ENCODE assay signal across 29 mouse cellular contexts in genomic region chr4:138948257-138948656, GRCm38 (mm10). TPM values are rescaled to one million over a fixed set of nuclear protein-coding genes. Genes with fewer than 3 reads are reported as not detected.
DNase-seq lines count a peak whose midpoint lies in the region; ATAC-seq and TF ChIP-seq lines count a peak whose summit lies in the region.
"Had no signal": no experiment of that assay in that cellular context is flagged by ENCODE, and none has a peak within 500 bp of the region (broad histone marks: within the 10 kb centered on the region; RNA-seq: fewer than 3 reads in every experiment).

No protein-coding gene starts in this region.

- no peaks in the 10 kb centered on the region for H3K27me3 ChIP-seq in intestine, postnatal 0 days (replicated peaks; ENCODE audit: control insufficient read depth, insufficient read depth, low read length)
- H3K27me3 ChIP-seq in intestine, embryonic 16.5 days (replicated peaks; ENCODE audit: control insufficient read depth, insufficient read depth, low read length) = no peaks in the 10 kb centered on the region
- no peaks in the 10 kb centered on the region for H3K27me3 ChIP-seq in lung, postnatal 0 days (replicated peaks; ENCODE audit: insufficient read depth, low read length)
- H3K27me3 ChIP-seq: embryonic facial prominence, embryonic 12.5 days; forebrain, embryonic 12.5 days; forebrain, embryonic 15.5 days; hindbrain, embryonic 12.5 days; hindbrain, embryonic 15.5 days; Patski had no signal

- no peak overlapping the region for H3K27ac ChIP-seq in intestine, postnatal 0 days (ENCODE audit: low read depth, low read length)
- no peak overlapping the region for H3K27ac ChIP-seq in intestine, embryonic 16.5 days (ENCODE audit: low read length)
- no peak overlapping the region for H3K27ac ChIP-seq in lung, postnatal 0 days (ENCODE audit: low read length)
- H3K27ac ChIP-seq: embryonic facial prominence, embryonic 12.5 days; embryonic facial prominence, embryonic 15.5 days; forebrain, embryonic 12.5 days; forebrain, embryonic 15.5 days; heart, embryonic 13.5 days; hindbrain, embryonic 12.5 days; hindbrain, embryonic 15.5 days had no signal

- H3K36me3 ChIP-seq in intestine, postnatal 0 days (ENCODE audit: control insufficient read depth, insufficient read depth) = no peaks in the 10 kb centered on the region
- H3K36me3 ChIP-seq in intestine, embryonic 16.5 days (ENCODE audit: control insufficient read depth, insufficient read depth, low read length) = no peaks in the 10 kb centered on the region
- no peaks in the 10 kb centered on the region for H3K36me3 ChIP-seq in lung, postnatal 0 days (ENCODE audit: insufficient read depth, low read length)
- H3K36me3 ChIP-seq: embryonic facial prominence, embryonic 12.5 days; embryonic facial prominence, embryonic 15.5 days; forebrain, embryonic 12.5 days; forebrain, embryonic 15.5 days; G1E; heart, embryonic 13.5 days; hindbrain, embryonic 12.5 days; hindbrain, embryonic 15.5 days had no signal

- 90% methylated on average over 2 of the region's 2 CpGs for WGBS in intestine, postnatal 0 days
- WGBS in intestine, embryonic 16.5 days = 89% methylated on average over 2 of the region's 2 CpGs
- 83% methylated on average over 2 of the region's 2 CpGs for WGBS in lung, postnatal 0 days

- H3K4me2 ChIP-seq in intestine, postnatal 0 days (replicated peaks; ENCODE audit: low read depth) = no peak overlapping the region
- H3K4me2 ChIP-seq in intestine, embryonic 16.5 days (ENCODE audit: low read depth, low read length) = no peak overlapping the region
- H3K4me2 ChIP-seq in lung, postnatal 0 days (replicated peaks; ENCODE audit: low read depth, low read length) = no peak overlapping the region
- H3K4me2 ChIP-seq: embryonic facial prominence, embryonic 12.5 days; embryonic facial prominence, embryonic 15.5 days; forebrain, embryonic 12.5 days; forebrain, embryonic 15.5 days; heart, embryonic 13.5 days; hindbrain, embryonic 12.5 days; hindbrain, embryonic 15.5 days had no signal

- intact Hi-C loops in heart, postnatal 36 days (cut with DNase I) = no loop called here

- no peaks in the 10 kb centered on the region for H3K9me3 ChIP-seq in intestine, postnatal 0 days (ENCODE audit: control insufficient read depth)
- H3K9me3 ChIP-seq in intestine, embryonic 16.5 days (ENCODE audit: control insufficient read depth, low read length) = no peaks in the 10 kb centered on the region
- H3K9me3 ChIP-seq in lung, postnatal 0 days (ENCODE audit: low read length) = no peaks in the 10 kb centered on the region
- H3K9me3 ChIP-seq: embryonic facial prominence, embryonic 12.5 days; embryonic facial prominence, embryonic 15.5 days; forebrain, embryonic 12.5 days; forebrain, embryonic 15.5 days; G1E; heart, embryonic 13.5 days; hindbrain, embryonic 12.5 days; hindbrain, embryonic 15.5 days had no signal

- no peak overlapping the region for H3K4me3 ChIP-seq in intestine, postnatal 0 days (ENCODE audit: low read depth, low read length)
- H3K4me3 ChIP-seq in intestine, embryonic 16.5 days (ENCODE audit: low read length) = no peak overlapping the region
- no peak overlapping the region for H3K4me3 ChIP-seq in lung, postnatal 0 days (ENCODE audit: low read depth, low read length)
- H3K4me3 ChIP-seq: embryonic facial prominence, embryonic 12.5 days; embryonic facial prominence, embryonic 15.5 days; forebrain, embryonic 12.5 days; forebrain, embryonic 15.5 days; heart, embryonic 13.5 days; hindbrain, embryonic 12.5 days; hindbrain, embryonic 15.5 days had no signal

- no peak for ATAC-seq in intestine, postnatal 0 days
- no peak for ATAC-seq in intestine, embryonic 16.5 days
- ATAC-seq in lung, postnatal 0 days = no peak
- ATAC-seq: activated CD4-positive, CD25-positive, alpha-beta regulatory T cell, adult 4 months; forebrain, embryonic 15.5 days; Patski had no signal

- no peak for TF ChIP-seq EP300 in lung, postnatal 0 days (IDR thresholded peaks at IDR 0.05)

- DNase-seq in lung, postnatal 0 days (ENCODE audit: low spot score) = no peak
- DNase-seq in lung, postnatal 25 days (ENCODE audit: low spot score) = no peak
- DNase-seq in ES-CJ7 (ENCODE audit: low read depth, low spot score) (peak; percentile 54), ZHBTc4 (ENCODE audit: low read depth, low spot score) (peak; percentile 59)
- DNase-seq in heart, postnatal 36 days = no peak
- no peak for DNase-seq in embryo, embryonic 11 days
- DNase-seq: adrenal gland, adult 8-10 months; adrenal gland, postnatal 25 days; cerebellum, adult 18-20 months; cerebellum, adult 9-10 months; cerebellum, postnatal 14 days; gastrocnemius, postnatal 25 days; heart, adult 18-20 months; heart, postnatal 14 days had no signal

- no peak overlapping the region for H3K9ac ChIP-seq in intestine, postnatal 0 days (ENCODE audit: low read depth, low read length)
- no peak overlapping the region for H3K9ac ChIP-seq in intestine, embryonic 16.5 days (ENCODE audit: low read depth, low read length)
- H3K9ac ChIP-seq in lung, postnatal 0 days (replicated peaks; ENCODE audit: low read depth) = no peak overlapping the region
- H3K9ac ChIP-seq: embryonic facial prominence, embryonic 12.5 days; embryonic facial prominence, embryonic 15.5 days; forebrain, embryonic 12.5 days; forebrain, embryonic 15.5 days; heart, embryonic 13.5 days; hindbrain, embryonic 12.5 days; hindbrain, embryonic 15.5 days had no signal

- TF ChIP-seq CTCF in intestine, postnatal 0 days (IDR thresholded peaks at IDR 0.05; ENCODE audit: low read depth) = 0 out of 2 replicates have a peak, but pooled peaks have one; percentile 28
- 0 out of 2 replicates have a peak, but pooled peaks have one; percentile 4 for TF ChIP-seq CTCF in lung, postnatal 0 days (IDR thresholded peaks at IDR 0.05)

- H3K4me1 ChIP-seq in intestine, postnatal 0 days (replicated peaks; ENCODE audit: control insufficient read depth, insufficient read depth, low read length) = no peaks in the 10 kb centered on the region
- 0 out of 2 replicates have a peak, but pooled peaks cover 2% of the 10 kb centered on the region for H3K4me1 ChIP-seq in intestine, embryonic 16.5 days (ENCODE audit: control insufficient read depth, insufficient read depth, low read length)
- H3K4me1 ChIP-seq in lung, postnatal 0 days (ENCODE audit: insufficient read depth, low read depth, low read length) = no peaks in the 10 kb centered on the region
- H3K4me1 ChIP-seq: embryonic facial prominence, embryonic 12.5 days; embryonic facial prominence, embryonic 15.5 days; forebrain, embryonic 12.5 days; forebrain, embryonic 15.5 days; heart, embryonic 13.5 days; hindbrain, embryonic 12.5 days; hindbrain, embryonic 15.5 days had no signal

RNA-seq across cellular contexts. Expression of gene Rnf186, which starts 18.7 kb away (rescaled TPM):
- 65.2 and 70.7 TPM in 2 replicates for polyA plus RNA-seq in intestine, postnatal 0 days (2015; fragmentation: Nextera tagmentation; extraction: Ambion mirVana)
- polyA plus RNA-seq in intestine, embryonic 16.5 days (2015; fragmentation: Nextera tagmentation; extraction: Ambion mirVana) = 106 and 121 TPM in 2 replicates
- 17.9 and 21.6 TPM in 2 replicates for polyA plus RNA-seq in lung, postnatal 0 days (2015; fragmentation: Nextera tagmentation; extraction: Ambion mirVana)
- total RNA-seq in heart, postnatal 36 days (2021) = not detected
- total RNA-seq: adrenal gland, adult 8-10 months; adrenal gland, postnatal 25 days; gastrocnemius, adult 8-10 months; gastrocnemius, postnatal 25 days; heart, adult 18-20 months; hematopoietic stem cell, adult 5-6 weeks had no signal
- polyA plus RNA-seq: activated CD4-positive, CD25-positive, alpha-beta regulatory T cell, adult 4 months; brain, embryonic 14.5 days; embryonic facial prominence, embryonic 12.5 days; forebrain, embryonic 12.5 days; forebrain, embryonic 15.5 days; G1E; heart, embryonic 13.5 days; hindbrain, embryonic 12.5 days; Patski had no signal

RNA-seq across cellular contexts. Expression of gene Tmco4, which starts 24.4 kb away (rescaled TPM):
- 11.0 and 12.2 TPM in 2 replicates for polyA plus RNA-seq in intestine, postnatal 0 days (2015; fragmentation: Nextera tagmentation; extraction: Ambion mirVana)
- polyA plus RNA-seq in intestine, embryonic 16.5 days (2015; fragmentation: Nextera tagmentation; extraction: Ambion mirVana) = 16.3 and 17.1 TPM in 2 replicates
- polyA plus RNA-seq in lung, postnatal 0 days (2015; fragmentation: Nextera tagmentation; extraction: Ambion mirVana) = 8.3 and 8.5 TPM in 2 replicates
- total RNA-seq in heart, postnatal 36 days (2021) = 1 to 10 TPM; 8.4 to 10.0 TPM

RNA-seq across cellular contexts. Expression of gene Otud3, which starts 34.5 kb away (rescaled TPM):
- polyA plus RNA-seq in intestine, postnatal 0 days (2015; fragmentation: Nextera tagmentation; extraction: Ambion mirVana) = 3.5 and 3.6 TPM in 2 replicates
- 4.4 and 4.6 TPM in 2 replicates for polyA plus RNA-seq in intestine, embryonic 16.5 days (2015; fragmentation: Nextera tagmentation; extraction: Ambion mirVana)
- 3.7 and 4.0 TPM in 2 replicates for polyA plus RNA-seq in lung, postnatal 0 days (2015; fragmentation: Nextera tagmentation; extraction: Ambion mirVana)
- total RNA-seq in heart, postnatal 36 days (2021) = 10 to 100 TPM; 10.6 to 11.6 TPM

Comparison
In these comparisons a context has a peak if more than half of its experiments do, and no peak if none do; other contexts are left out.
1. DNase-seq: peak in ES-CJ7 (single experiment) and ZHBTc4 (single experiment); none in lung, postnatal 0 days (single experiment), lung, postnatal 25 days (single experiment), heart, postnatal 36 days (0 of 2) and embryo, embryonic 11 days (single experiment).